Mouse (Mus musculus): ENCODE results near the gene Tat.

DNA sequence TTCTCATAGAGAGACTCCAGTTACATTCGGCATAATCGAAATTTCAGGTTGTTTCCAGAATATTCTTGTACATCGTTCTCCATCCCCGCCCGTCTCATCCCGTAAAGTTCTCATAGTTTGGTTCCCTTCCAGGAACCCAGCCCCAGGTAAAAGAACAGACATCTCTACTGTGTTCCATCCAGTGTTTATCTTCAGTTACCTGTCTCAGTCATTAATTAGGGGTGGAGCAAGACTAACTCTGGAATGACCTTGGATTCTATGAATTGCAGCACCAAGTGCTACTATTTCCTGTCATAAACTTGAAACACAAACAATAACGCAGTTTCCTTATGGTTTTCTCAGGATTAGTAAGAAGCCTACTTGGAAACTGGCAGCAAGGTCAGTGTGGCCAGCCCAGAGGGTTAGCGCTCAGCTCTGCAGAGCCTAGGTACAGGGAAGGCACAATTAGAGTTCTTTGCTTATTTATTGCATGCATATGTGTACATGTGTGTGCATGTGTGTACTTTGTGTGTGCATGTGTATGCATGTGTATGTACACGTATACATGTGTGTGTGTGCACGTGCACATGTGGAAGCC is 32.6 kb downstream of the Tat start:
- TF ChIP-seq CTCF (IDR thresholded peaks at IDR 0.05; ENCODE audit: low read depth), result no peak
- no peak for TF ChIP-seq EP300 (IDR thresholded peaks at IDR 0.05; ENCODE audit: low read depth)

Data from liver, postnatal 0 days (tissue).